Mouse (Mus musculus): Measurements from ENCODE around the gene Chst3.
"Not testable (repeated sequence)": the region's sequence is repeated elsewhere in the genome, so short reads cannot be mapped to it uniquely, and the experiment has no call there.

Chst3 gene

DNA sequence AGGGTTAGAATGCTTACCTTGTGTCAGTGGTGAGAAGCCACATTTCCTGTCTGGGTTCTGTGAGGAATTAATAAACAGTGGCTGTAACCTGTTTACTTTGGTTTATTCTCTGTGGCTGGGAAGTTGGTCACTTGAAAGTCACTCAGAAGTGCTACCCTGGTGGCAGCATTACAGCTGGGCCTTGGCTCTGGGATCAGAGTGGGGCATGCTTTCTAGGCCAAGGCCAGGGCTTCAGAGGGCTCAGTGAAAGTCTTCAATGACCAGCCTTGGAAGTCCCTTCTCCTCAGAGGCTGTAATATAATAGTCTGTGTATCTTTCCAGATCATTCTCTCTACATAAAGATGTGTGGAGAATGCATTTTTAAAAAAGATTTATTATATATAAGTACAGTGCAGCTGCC lies 63.0 kb downstream of the Chst3 start:
- DNase-seq, result no peak

- DNase-seq, result no peak
Measured at GRCm38 (mm10) chr10:60151107-60151663, 67.9 kb downstream of the Chst3 start.

DNA sequence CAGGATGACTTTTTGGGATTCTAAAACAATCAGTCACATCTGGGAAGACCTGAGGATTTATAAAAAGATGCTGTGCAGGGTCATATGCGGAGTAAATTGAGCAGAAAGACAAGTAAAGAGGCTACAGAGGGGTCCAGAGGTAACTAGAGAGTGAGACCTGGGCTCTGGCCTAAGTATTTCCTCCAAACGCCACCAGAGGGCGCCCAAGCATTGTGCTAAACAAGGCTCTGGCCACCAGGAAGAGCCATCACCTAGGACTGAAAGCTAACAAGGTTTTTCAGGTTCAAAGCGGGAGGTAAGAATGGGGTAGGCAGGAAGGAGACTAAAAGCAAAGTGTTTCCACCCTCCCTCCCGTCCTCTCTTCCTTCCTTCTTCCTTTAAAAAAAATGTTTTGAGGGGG lies 71.0 kb downstream of the Chst3 start:
- DNase-seq, result peak; percentile 76 to 92

DNA sequence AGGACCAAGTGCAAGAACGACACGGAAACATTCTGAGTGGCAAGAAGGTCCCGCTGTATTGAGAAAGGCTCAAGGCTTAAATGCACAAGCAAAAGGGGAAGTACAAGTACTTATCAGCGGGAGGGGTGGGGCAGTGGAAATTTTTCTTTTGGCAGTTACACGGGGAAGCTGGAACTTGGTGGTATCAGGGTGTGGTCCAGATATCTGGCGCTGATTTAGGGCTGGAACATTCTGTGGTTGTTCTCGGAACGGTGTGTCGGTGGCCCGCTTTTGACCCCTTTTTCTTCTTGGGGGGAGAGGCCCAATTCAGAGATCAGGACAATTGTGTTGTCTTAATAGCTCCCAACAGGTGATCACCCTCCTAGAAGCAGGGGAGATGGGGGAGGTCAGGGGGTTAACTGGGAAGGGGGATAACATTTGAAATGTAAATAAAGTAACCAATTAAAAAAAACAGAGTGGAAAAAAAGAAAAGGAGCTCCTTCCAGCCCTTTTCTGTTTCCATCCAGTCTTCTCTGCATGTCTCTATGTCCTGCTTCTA lies 71.5 kb downstream of the Chst3 start:
- DNase-seq, result not testable (repeated sequence)

DNA sequence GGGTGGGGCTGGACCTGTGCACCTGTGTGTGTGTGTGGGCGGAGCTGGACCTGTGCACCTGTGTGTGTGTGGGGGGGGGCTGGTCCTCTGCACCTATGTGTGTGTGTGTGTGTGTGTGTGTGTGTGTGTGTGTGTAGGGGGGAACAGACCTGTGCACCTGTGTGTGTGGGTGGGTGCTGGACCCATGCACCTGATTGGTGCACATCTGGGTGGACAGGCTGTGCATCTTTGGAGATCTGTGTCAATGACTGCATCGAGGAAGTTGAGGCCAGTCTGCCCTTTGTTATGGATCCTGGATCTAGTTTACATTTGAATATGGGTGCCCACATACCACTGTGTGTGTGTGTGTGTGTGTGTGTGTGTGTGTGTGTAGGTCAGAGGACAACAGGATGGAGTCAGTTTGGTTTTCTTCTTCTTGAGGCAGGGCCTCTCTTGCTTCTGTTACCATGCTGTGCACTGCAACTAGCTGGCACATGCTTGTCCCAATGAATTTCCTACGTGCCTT lies 77.4 kb downstream of the Chst3 start:
- DNase-seq, result no peak

DNA sequence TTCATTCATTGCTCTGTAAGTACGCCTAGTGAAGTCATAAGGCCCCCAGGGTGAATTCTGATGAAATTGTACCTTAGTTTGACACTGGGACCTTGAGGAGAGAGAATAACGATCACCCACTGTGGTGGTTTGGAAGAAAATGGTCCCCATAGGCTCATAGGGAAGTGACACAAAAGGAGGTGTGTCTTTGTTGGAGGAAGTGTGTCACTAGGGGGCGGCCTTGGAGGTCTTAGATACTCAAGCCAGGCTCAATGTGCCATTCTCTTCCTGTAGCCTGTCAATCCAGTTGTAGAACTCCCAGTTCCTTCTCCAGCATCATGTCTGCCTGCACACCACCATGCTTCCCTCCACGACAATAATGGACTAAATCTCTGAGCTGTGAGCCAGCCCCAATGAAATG lies 78.3 kb downstream of the Chst3 start:
- DNase-seq, result no peak

DNA sequence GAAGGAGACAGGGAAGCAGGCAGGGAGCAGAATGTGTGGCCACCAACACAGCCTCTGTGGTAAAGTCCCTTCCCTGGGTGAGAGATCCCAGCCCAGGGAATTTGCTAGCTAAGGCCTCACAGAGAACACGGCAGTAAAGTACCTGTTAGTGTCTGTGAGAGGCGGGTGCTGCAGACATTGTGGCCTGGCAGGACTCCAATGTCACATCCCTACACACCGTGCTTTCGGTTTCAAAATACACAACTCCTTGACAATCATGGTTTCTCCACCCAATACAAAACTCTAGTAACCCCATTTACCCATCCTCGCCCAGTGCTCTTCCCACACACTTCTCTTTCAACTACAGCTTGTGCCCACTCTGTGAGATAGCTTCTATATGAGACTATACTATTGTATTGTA lies 80.4 kb downstream of the Chst3 start:
- DNase-seq, result no peak

DNA sequence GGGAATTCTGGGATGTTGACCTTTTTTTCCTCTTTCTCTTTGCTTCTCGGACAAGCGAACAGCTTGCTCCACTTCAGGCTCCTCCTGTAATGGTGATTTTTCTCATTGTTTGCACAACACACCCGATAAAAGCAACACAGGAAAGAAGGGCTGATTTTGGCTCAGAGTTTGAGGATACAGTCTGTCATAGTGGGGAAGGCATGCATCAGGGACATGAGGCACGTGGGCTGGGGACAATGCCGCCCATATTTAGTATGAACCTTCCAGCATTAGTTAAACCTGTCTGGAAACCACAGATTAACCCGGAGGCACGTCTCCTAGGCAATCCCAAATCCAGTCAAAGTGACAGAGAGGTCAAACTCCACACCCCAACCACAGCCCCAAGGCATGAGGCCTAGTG lies 82.1 kb downstream of the Chst3 start:
- DNase-seq, result no peak

DNA sequence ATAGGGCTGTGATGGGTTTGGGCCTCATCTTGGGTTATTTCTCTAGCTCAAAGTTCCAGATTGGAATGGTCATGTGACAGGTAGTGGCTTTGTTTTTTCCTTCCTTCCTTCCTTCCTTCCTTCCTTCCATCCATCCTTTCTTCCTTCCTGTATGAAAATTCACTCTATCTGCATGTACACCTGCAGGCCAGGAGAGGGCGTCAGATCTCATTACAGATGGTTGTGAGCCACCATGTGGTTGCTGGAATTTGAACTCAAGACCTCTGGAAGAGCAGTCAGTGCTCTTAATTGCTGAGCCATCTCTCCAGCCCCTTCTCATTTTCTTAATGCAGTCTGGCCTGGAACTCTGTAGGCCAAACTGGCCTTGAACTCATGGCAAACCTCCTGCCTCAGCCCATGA lies 83.0 kb downstream of the Chst3 start:
- not testable (repeated sequence) for DNase-seq

DNA sequence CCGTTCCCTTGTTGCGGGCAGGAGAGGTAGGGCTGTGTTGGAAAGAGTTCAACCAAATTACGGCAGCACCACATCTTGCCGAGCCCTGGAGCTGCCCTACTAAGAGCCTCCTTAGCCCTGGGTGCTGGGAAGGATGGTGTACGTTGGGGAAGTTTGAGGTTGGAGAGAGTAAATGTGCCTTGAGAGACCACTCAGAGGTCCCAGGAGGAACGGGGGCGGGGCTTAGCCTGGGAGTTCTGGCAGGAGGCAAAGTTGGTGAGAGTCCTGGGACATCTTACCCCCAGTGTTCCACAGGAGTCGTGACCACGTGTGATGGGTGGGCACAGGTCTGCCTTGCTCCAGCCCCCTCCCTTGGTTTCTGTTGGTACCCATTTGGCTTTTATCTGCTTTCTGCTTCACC lies 84.9 kb downstream of the Chst3 start:
- no peak for DNase-seq

DNA sequence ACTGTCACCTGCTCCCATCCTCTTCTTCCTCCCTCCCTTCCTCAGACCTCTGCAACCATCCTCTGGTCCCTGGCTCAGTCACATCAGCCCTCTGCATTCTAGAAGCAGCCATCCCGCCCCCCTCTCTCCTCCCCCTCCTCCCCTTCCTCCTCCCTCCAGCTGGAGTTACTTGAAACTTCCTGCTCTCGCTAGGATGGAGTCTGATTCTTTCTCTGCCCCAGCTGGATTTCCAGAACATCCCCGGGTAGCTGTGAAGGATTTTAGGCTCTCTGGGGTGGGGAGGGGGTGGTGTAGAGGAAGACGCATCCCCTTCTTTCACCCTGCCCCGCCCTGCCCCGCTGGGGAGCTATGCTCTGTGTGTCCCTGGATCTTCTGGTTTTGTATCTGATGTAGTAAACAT lies 85.6 kb downstream of the Chst3 start:
- no peak for DNase-seq
